Mouse (Mus musculus) hindbrain, embryonic 14.5 days (tissue): ENCODE results near the gene Mrpl2. TPM values are rescaled to one million over a fixed set of nuclear protein-coding genes. Genes with fewer than 3 reads are reported as not detected.

Source experiments
- ATAC-seq: fragments of 200-750 bp; cut with Nextera tagmentation; 2 replicates; pipeline ENCODE4 v1.8.0; 2017; ENCODE audit warnings: moderate number of reproducible peaks, mild to moderate bottlenecking, moderate TSS enrichment, moderate library complexity; ENCODE audit not compliant: low FRiP score
- DNase-seq: peaks from one replicate; pipeline ENCODE4 v3.0.0-alpha.2; 2015; ENCODE audit warnings: low spot score
- H3K27ac ChIP-seq: fragments of 300-500 bp; sonication (generic); 2 replicates; pipeline ENCODE4 v1.5.1; 2014; ENCODE audit warnings: mild to moderate bottlenecking, moderate library complexity
- H3K27me3 ChIP-seq: fragments of 300-500 bp; sonication (generic); 2 replicates; pipeline ENCODE4 v1.6.1; 2014; ENCODE audit warnings: mild to moderate bottlenecking, low read length, mixed read lengths; ENCODE audit not compliant: control insufficient read depth, insufficient read depth
- H3K36me3 ChIP-seq: fragments of 300-500 bp; sonication (generic); replicated peaks from 2 replicates; pipeline ENCODE4 v1.6.1; 2014; ENCODE audit not compliant: control insufficient read depth, insufficient read depth
- H3K4me1 ChIP-seq: fragments of 300-500 bp; sonication (generic); replicated peaks from 2 replicates; pipeline ENCODE4 v1.6.1; 2014; ENCODE audit warnings: antibody characterized with exemption, low read length, mixed read lengths; ENCODE audit not compliant: control insufficient read depth, insufficient read depth
- H3K4me2 ChIP-seq: fragments of 300-500 bp; sonication (generic); replicated peaks from 2 replicates; pipeline ENCODE4 v1.6.1; 2014; ENCODE audit warnings: mild to moderate bottlenecking, moderate library complexity
- H3K4me3 ChIP-seq: fragments of 300-500 bp; sonication (generic); replicated peaks from 2 replicates; pipeline ENCODE4 v1.5.1; 2014; ENCODE audit warnings: mild to moderate bottlenecking, low read length
- H3K9ac ChIP-seq: fragments of 300-500 bp; sonication (generic); 2 replicates; pipeline ENCODE4 v1.6.1; 2014
- H3K9me3 ChIP-seq: fragments of 300-500 bp; sonication (generic); 2 replicates; pipeline ENCODE4 v1.6.1; 2016; ENCODE audit warnings: low read length; ENCODE audit not compliant: control insufficient read depth
- WGBS: fragments of 180-500 bp; shearing (Covaris S2); extraction: QIAGEN DNeasy Blood & Tissue Kit; methylation state at CpG from one replicate; pipeline ENCODE4 v1.1.7; 2014; 5-methylcytosine and 5-hydroxymethylcytosine counted together
- polyA plus RNA-seq: library from polyadenylated mRNA; unstranded; fragments of >200 nt; fragmentation: Nextera tagmentation; extraction: Ambion mirVana; gene quantifications from 2 replicates; pipeline ENCODE4 v1.2.1, GENCODE M21; 2014

The Mrpl2 gene
- polyA plus RNA-seq, 1 experiment from 2014 or later = 66.5 TPM

GRCm38 (mm10) chr17:46690665-46691064, 44.6 kb downstream of the Mrpl2 start:
- ATAC-seq = no peak
- H3K27me3 ChIP-seq = no peaks in the 10 kb centered on the region
- 96% methylated on average over 12 of the region's 12 CpGs for WGBS

GRCm38 (mm10) chr17:46691390-46691789, 45.4 kb downstream of the Mrpl2 start:
- Histone ChIP-seq H3K4me1 (no peaks in the 10 kb centered on the region), H3K9me3 (no peaks in the 10 kb centered on the region), H3K4me2 (no peak overlapping the region), H3K9ac (no peak overlapping the region), H3K4me3 (no peak overlapping the region), H3K27me3 (no peaks in the 10 kb centered on the region), H3K36me3 (peaks cover 28% of the 10 kb centered on the region), H3K27ac (no peak overlapping the region)
- 90% methylated on average over 2 of the region's 2 CpGs for WGBS
- no peak for ATAC-seq
- no peak for DNase-seq

More at GRCm38 (mm10) chr17:46690665-46691064, 44.6 kb downstream of the Mrpl2 start:
- Histone ChIP-seq H3K4me3 (no peak overlapping the region), H3K36me3 (peaks cover 31% of the 10 kb centered on the region), H3K9me3 (no peaks in the 10 kb centered on the region), H3K4me2 (no peak overlapping the region), H3K27ac (no peak overlapping the region), H3K9ac (no peak overlapping the region), H3K4me1 (no peaks in the 10 kb centered on the region)
- DNase-seq = no peak

GRCm38 (mm10) chr17:46694517-46695063, 48.6 kb downstream of the Mrpl2 start:
- Histone ChIP-seq H3K9ac (no peak overlapping the region), H3K9me3 (no peaks in the 10 kb centered on the region), H3K4me2 (no peak overlapping the region), H3K4me3 (no peak overlapping the region), H3K36me3 (peaks cover 31% of the 10 kb centered on the region; the same call in 1 of the 2 replicates), H3K27ac (no peak overlapping the region), H3K27me3 (no peaks in the 10 kb centered on the region), H3K4me1 (no peaks in the 10 kb centered on the region)
- ATAC-seq (no peak), DNase-seq (no peak)
- WGBS = 82% methylated on average over 1 of the region's 1 CpGs

GRCm38 (mm10) chr17:46698515-46698914, 52.5 kb downstream of the Mrpl2 start:
- H3K4me1 ChIP-seq = peaks cover 21% of the 10 kb centered on the region
- ATAC-seq (no peak), DNase-seq (no peak)
- H3K4me2 ChIP-seq = no peak overlapping the region
- no peak overlapping the region for H3K4me3 ChIP-seq
- WGBS = 92% methylated on average over 6 of the region's 6 CpGs
- no peak overlapping the region for H3K27ac ChIP-seq
- H3K9ac ChIP-seq = no peak overlapping the region
- no peaks in the 10 kb centered on the region for H3K27me3 ChIP-seq
- peaks cover 27% of the 10 kb centered on the region; the same call in 1 of the 2 replicates for H3K36me3 ChIP-seq
- no peaks in the 10 kb centered on the region for H3K9me3 ChIP-seq

- Histone ChIP-seq H3K27me3 (no peaks in the 10 kb centered on the region), H3K9ac (no peak overlapping the region), H3K9me3 (no peaks in the 10 kb centered on the region), H3K36me3 (peaks cover 25% of the 10 kb centered on the region; the same call in 1 of the 2 replicates), H3K4me1 (peaks cover 27% of the 10 kb centered on the region), H3K4me2 (no peak overlapping the region), H3K27ac (no peak overlapping the region), H3K4me3 (no peak overlapping the region)
- ATAC-seq = no peak
- no peak for DNase-seq
- WGBS = 83% methylated on average over 5 of the region's 5 CpGs
Observed at GRCm38 (mm10) chr17:46699245-46699644, 53.2 kb downstream of the Mrpl2 start.

Other genes starting within 250 kb of the Mrpl2 start
- gene Crip3, start 217.3 kb upstream of the Mrpl2 start, polyA plus RNA-seq = 1.4 and 2.2 TPM in 2 replicates
- not detected in 2 replicates for gene Slc22a7, start 207.8 kb upstream of the Mrpl2 start, polyA plus RNA-seq
- 6.5 and 7.7 TPM in 2 replicates for gene Ttbk1, start 158.6 kb upstream of the Mrpl2 start, polyA plus RNA-seq
- gene Dnph1, start 149.5 kb upstream of the Mrpl2 start, polyA plus RNA-seq = 16.0 and 16.6 TPM in 2 replicates
- 14.6 and 14.7 TPM in 2 replicates for gene Cul9, start 99.8 kb upstream of the Mrpl2 start, polyA plus RNA-seq
- gene Srf, start 90.1 kb upstream of the Mrpl2 start, polyA plus RNA-seq = 5.2 and 6.5 TPM in 2 replicates
- 19.2 and 20.6 TPM in 2 replicates for gene Ptk7, start 16.7 kb upstream of the Mrpl2 start, polyA plus RNA-seq
- 26.2 and 30.5 TPM in 2 replicates for gene Klc4, start 207 bp upstream of the Mrpl2 start, polyA plus RNA-seq
- gene Cul7, start 4.1 kb downstream of the Mrpl2 start, polyA plus RNA-seq = 29.7 and 30.2 TPM in 2 replicates
- 41.6 and 44.7 TPM in 2 replicates for gene Rrp36, start 28.1 kb downstream of the Mrpl2 start, polyA plus RNA-seq
- 279 and 280 TPM in 2 replicates for gene Mea1, start 32.6 kb downstream of the Mrpl2 start, polyA plus RNA-seq
- 154 and 155 TPM in 2 replicates for gene Klhdc3, start 34.7 kb downstream of the Mrpl2 start, polyA plus RNA-seq
- gene Ppp2r5d, start 58.9 kb downstream of the Mrpl2 start, polyA plus RNA-seq = 78.2 and 92.8 TPM in 2 replicates
- 23.1 and 24.4 TPM in 2 replicates for gene Pex6, start 65.2 kb downstream of the Mrpl2 start, polyA plus RNA-seq
- 0.88 and 1.1 TPM in 2 replicates for gene Gnmt, start 82.9 kb downstream of the Mrpl2 start, polyA plus RNA-seq
- 60.0 and 60.4 TPM in 2 replicates for gene Cnpy3, start 106.0 kb downstream of the Mrpl2 start, polyA plus RNA-seq
- gene Ptcra, start 117.5 kb downstream of the Mrpl2 start, polyA plus RNA-seq = 0.21 and 0.35 TPM in 2 replicates
- 54.1 and 68.5 TPM in 2 replicates for gene 2310039H08Rik, start 126.4 kb downstream of the Mrpl2 start, polyA plus RNA-seq
- 73.8 and 81.9 TPM in 2 replicates for gene Rpl7l1, start 136.4 kb downstream of the Mrpl2 start, polyA plus RNA-seq
- gene Bicral, start 212.3 kb downstream of the Mrpl2 start, polyA plus RNA-seq = 9.8 and 11.7 TPM in 2 replicates
- 54.7 and 61.6 TPM in 2 replicates for gene Tbcc, start 244.5 kb downstream of the Mrpl2 start, polyA plus RNA-seq